Mouse (Mus musculus) megakaryocyte, embryonic 14.5 days (primary cell): ENCODE data around the gene Cnnm4. TPM values are rescaled to one million over a fixed set of nuclear protein-coding genes. Genes with fewer than 3 reads are reported as not detected.
A peak's percentile ranks its signal among the peaks of the same experiment; 100 is the strongest.

Experiments
- H3K27me3 ChIP-seq: replicated peaks from 2 replicates; pipeline ENCODE3; 2012; ENCODE audit warnings: inconsistent platforms
- H3K36me3 ChIP-seq: replicated peaks from 2 replicates; pipeline ENCODE3; 2012; ENCODE audit warnings: low read length, inconsistent platforms, mixed read lengths
- H3K4me1 ChIP-seq: 2 replicates; pipeline ENCODE4 v1.6.1; 2012; ENCODE audit warnings: inconsistent platforms
- H3K4me3 ChIP-seq: replicated peaks from 2 replicates; pipeline ENCODE3; 2012; ENCODE audit warnings: moderate library complexity, mild to moderate bottlenecking, inconsistent platforms
- H3K9me3 ChIP-seq: 2 replicates; pipeline ENCODE4 v1.6.1; 2012; ENCODE audit warnings: inconsistent platforms
- FLI1 ChIP-seq: IDR thresholded peaks from 2 replicates; pipeline ENCODE4 v1.6.1; 2012; ENCODE audit warnings: low read length, inconsistent platforms, mixed read lengths
- GATA1 ChIP-seq: IDR thresholded peaks from 3 replicates; pipeline ENCODE4 v1.6.1; 2012; ENCODE audit warnings: mixed read lengths, low read length, inconsistent platforms, borderline replicate concordance
- polyA plus RNA-seq: library from polyadenylated mRNA; stranded (reverse); fragments of >175 nt; gene quantifications from 2 replicates; pipeline ENCODE4 v1.2.3, GENCODE M21; 2012; ENCODE audit warnings: low replicate concordance; ENCODE audit not compliant: insufficient read depth

Cnnm4 gene
- polyA plus RNA-seq, 1 experiment = 7.7 TPM

GRCm38 (mm10) chr1:36487111-36487510 lies 15.7 kb downstream of the Cnnm4 start:
- H3K27me3 ChIP-seq = no peaks in the 10 kb centered on the region
- H3K36me3 ChIP-seq = peaks cover 21% of the 10 kb centered on the region
- H3K4me3 ChIP-seq = no peak overlapping the region
- no peaks in the 10 kb centered on the region for H3K9me3 ChIP-seq
- TF ChIP-seq GATA1 (no peak), FLI1 (no peak)
- peaks cover 63% of the 10 kb centered on the region for H3K4me1 ChIP-seq

- Histone ChIP-seq H3K4me1 (peaks cover 53% of the 10 kb centered on the region), H3K9me3 (no peaks in the 10 kb centered on the region), H3K27me3 (no peaks in the 10 kb centered on the region), H3K4me3 (no peak overlapping the region), H3K36me3 (peaks cover 15% of the 10 kb centered on the region)
- TF ChIP-seq GATA1 (no peak), FLI1 (no peak)
These were observed 18.2 kb downstream of the Cnnm4 start for GRCm38 (mm10) chr1:36489661-36490060.

GRCm38 (mm10) chr1:36492416-36493139 lies 21.2 kb downstream of the Cnnm4 start:
- TF ChIP-seq GATA1 (no peak), FLI1 (no peak)
- Histone ChIP-seq H3K9me3 (no peaks in the 10 kb centered on the region), H3K4me3 (peak overlapping the region; percentile 40), H3K36me3 (peaks cover 15% of the 10 kb centered on the region), H3K4me1 (peaks cover 61% of the 10 kb centered on the region), H3K27me3 (no peaks in the 10 kb centered on the region)

GRCm38 (mm10) chr1:36493299-36493698 lies 21.9 kb downstream of the Cnnm4 start:
- H3K4me3 ChIP-seq = no peak overlapping the region
- H3K9me3 ChIP-seq = no peaks in the 10 kb centered on the region
- H3K36me3 ChIP-seq = peaks cover 19% of the 10 kb centered on the region
- no peak for TF ChIP-seq FLI1
- no peak for TF ChIP-seq GATA1
- H3K27me3 ChIP-seq = no peaks in the 10 kb centered on the region
- H3K4me1 ChIP-seq = peaks cover 62% of the 10 kb centered on the region

- Histone ChIP-seq H3K9me3 (no peaks in the 10 kb centered on the region), H3K4me1 (peaks cover 43% of the 10 kb centered on the region), H3K27me3 (peaks cover 2% of the 10 kb centered on the region), H3K4me3 (no peak overlapping the region), H3K36me3 (peaks cover 48% of the 10 kb centered on the region)
- TF ChIP-seq GATA1 (no peak), FLI1 (no peak)
These were observed 25.3 kb downstream of the Cnnm4 start for GRCm38 (mm10) chr1:36496719-36497118.

GRCm38 (mm10) chr1:36497312-36497711 lies 25.9 kb downstream of the Cnnm4 start:
- TF ChIP-seq FLI1 = no peak
- no peak for TF ChIP-seq GATA1
- H3K36me3 ChIP-seq = peaks cover 53% of the 10 kb centered on the region
- peaks cover 37% of the 10 kb centered on the region for H3K4me1 ChIP-seq
- H3K9me3 ChIP-seq = no peaks in the 10 kb centered on the region
- H3K4me3 ChIP-seq = no peak overlapping the region
- peaks cover 2% of the 10 kb centered on the region for H3K27me3 ChIP-seq

- Histone ChIP-seq H3K36me3 (peaks cover 92% of the 10 kb centered on the region), H3K4me1 (peaks cover 19% of the 10 kb centered on the region), H3K27me3 (peaks cover 2% of the 10 kb centered on the region), H3K4me3 (no peak overlapping the region), H3K9me3 (no peaks in the 10 kb centered on the region)
- TF ChIP-seq FLI1 (no peak), GATA1 (no peak)
These were observed 29.8 kb downstream of the Cnnm4 start for GRCm38 (mm10) chr1:36501261-36501660.

GRCm38 (mm10) chr1:36508238-36508637 lies 36.8 kb downstream of the Cnnm4 start:
- no peak for TF ChIP-seq GATA1
- TF ChIP-seq FLI1 = no peak
- no peaks in the 10 kb centered on the region for H3K9me3 ChIP-seq
- H3K27me3 ChIP-seq = no peaks in the 10 kb centered on the region

GRCm38 (mm10) chr1:36511289-36512021 lies 40.0 kb downstream of the Cnnm4 start, which contains the start of gene Cnnm3:
Gene Cnnm3 (plus strand): TSS chr1:36511867.
- H3K4me1 ChIP-seq = peaks cover 26% of the 10 kb centered on the region
- no peaks in the 10 kb centered on the region for H3K9me3 ChIP-seq
- H3K36me3 ChIP-seq = peaks cover 50% of the 10 kb centered on the region
- H3K4me3 ChIP-seq = peak within 1 kb of the TSS; percentile 99
- no peaks in the 10 kb centered on the region for H3K27me3 ChIP-seq
- TF ChIP-seq FLI1 (no peak), GATA1 (no peak)

More at GRCm38 (mm10) chr1:36508238-36508637, 36.8 kb downstream of the Cnnm4 start:
- Histone ChIP-seq H3K4me1 (peaks cover 16% of the 10 kb centered on the region), H3K36me3 (peaks cover 62% of the 10 kb centered on the region), H3K4me3 (peak overlapping the region; percentile 50)
